Mouse (Mus musculus) heart, adult 2 months (tissue): ENCODE results near the gene Sac3d1. TPM values are rescaled to one million over a fixed set of nuclear protein-coding genes. Genes with fewer than 3 reads are reported as not detected.

ENCODE experiments used
- DNase-seq, 2 experiments: peaks; one replicate each; pipeline ENCODE4 v3.0.0; 2021
- H3K27ac ChIP-seq: fragments of 200-600 bp; 2 replicates; pipeline ENCODE4 v1.8.1; 2022
- H3K27me3 ChIP-seq: fragments of 200-500 bp; 2 replicates; pipeline ENCODE4 v1.6.1; 2012; ENCODE audit warnings: mild to moderate bottlenecking, low read length, inconsistent platforms, mixed read lengths; ENCODE audit not compliant: control insufficient read depth, insufficient read depth
- H3K36me3 ChIP-seq: fragments of 200-500 bp; 2 replicates; pipeline ENCODE4 v1.6.1; 2012; ENCODE audit warnings: low read length, inconsistent platforms; ENCODE audit not compliant: control insufficient read depth, insufficient read depth
- H3K4me1 ChIP-seq: fragments of 200-500 bp; 2 replicates; pipeline ENCODE4 v1.6.1; 2011; ENCODE audit warnings: low read length; ENCODE audit not compliant: control insufficient read depth, insufficient read depth
- H3K4me3 ChIP-seq: fragments of 200-600 bp; 2 replicates; pipeline ENCODE4 v1.8.1; 2022
- H3K79me2 ChIP-seq: fragments of 200-500 bp; replicated peaks from 2 replicates; pipeline ENCODE4 v1.6.1; 2012; ENCODE audit warnings: mild to moderate bottlenecking, inconsistent platforms, low read length, moderate library complexity, mixed read lengths; ENCODE audit not compliant: control insufficient read depth, insufficient read depth
- H3K9ac ChIP-seq: fragments of 200-500 bp; 2 replicates; pipeline ENCODE4 v1.6.1; 2012; ENCODE audit warnings: low read depth, mild to moderate bottlenecking, control low read depth, inconsistent platforms, low read length, mixed read lengths
- CTCF ChIP-seq: fragments of 200-600 bp; IDR thresholded peaks from 2 replicates; pipeline ENCODE4 v1.8.1; 2022; ENCODE audit warnings: antibody characterized with exemption, mild to moderate bottlenecking, moderate library complexity
- EP300 ChIP-seq: fragments of 200-500 bp; IDR thresholded peaks from 2 replicates; pipeline ENCODE4 v1.6.1; 2011; ENCODE audit warnings: low read depth, low read length, control low read depth; ENCODE audit not compliant: insufficient read depth
- POLR2A ChIP-seq: fragments of 200-500 bp; IDR thresholded peaks from 2 replicates; pipeline ENCODE4 v1.6.1; 2011; ENCODE audit warnings: mild to moderate bottlenecking, low read depth, low read length, control low read depth; ENCODE audit not compliant: insufficient read depth
- WGBS: fragments of 180-500 bp; shearing (Covaris S2); methylation state at CpG from one replicate; pipeline ENCODE4 v1.1.7; 2018; 5-methylcytosine and 5-hydroxymethylcytosine counted together
- intact Hi-C: fragments of 180-260 bp; cut with DNase I; formaldehyde crosslinking; loops from one replicate; pipeline ENCODE4 v1.15.1; 2025
- polyA plus RNA-seq: library from polyadenylated mRNA; depleted of rRNA; stranded (reverse); fragments of >200 nt; gene quantifications from 2 replicates; pipeline ENCODE4 v1.2.3, GENCODE M21; 2012
- total RNA-seq, 2 experiments: library from RNA; stranded (reverse); gene quantifications; 2 replicates each; pipeline ENCODE4 v1.2.3; 2021

The Sac3d1 gene
- total and polyA plus RNA-seq, 3 experiments = 8.7 to 15.4 (median 10.3) TPM

GRCm38 (mm10) chr19:6082156-6082555, 36.3 kb downstream of the Sac3d1 start, which contains the start of gene Gm28374:
Gm28374 (minus strand) TSS chr19:6082256.
- intact Hi-C loops = loop anchor here (10.0 kb wide), 1 partner anchor 253 kb away; the partner anchor contains the start of gene Men1
- H3K36me3 ChIP-seq = no peaks in the 10 kb centered on the region
- DNase-seq = no peak
- no peak within 1 kb of the TSS for H3K9ac ChIP-seq
- H3K79me2 ChIP-seq = 0 out of 2 replicates have a peak, but pooled peaks cover 2% of the 10 kb centered on the region
- H3K4me1 ChIP-seq = peaks cover 5% of the 10 kb centered on the region
- WGBS = 82% methylated on average over 9 of the region's 9 CpGs
- H3K27me3 ChIP-seq = no peaks in the 10 kb centered on the region
- TF ChIP-seq EP300 (no peak), CTCF (no peak), POLR2A (no peak)
- H3K4me3 ChIP-seq = no peak within 1 kb of the TSS
- no peak within 1 kb of the TSS for H3K27ac ChIP-seq

- Histone ChIP-seq H3K36me3 (no peaks in the 10 kb centered on the region), H3K27me3 (no peaks in the 10 kb centered on the region), H3K9ac (no peak within 1 kb of the TSS), H3K4me1 (peaks cover 7% of the 10 kb centered on the region), H3K27ac (no peak within 1 kb of the TSS), H3K4me3 (no peak within 1 kb of the TSS), H3K79me2 (0 out of 2 replicates have a peak, but pooled peaks cover 2% of the 10 kb centered on the region)
- no peak for TF ChIP-seq CTCF
- DNase-seq = no peak
- 84% methylated on average over 12 of the region's 12 CpGs for WGBS
- intact Hi-C loops = loop anchor here (10.0 kb wide), 1 partner anchor 255 kb away; the partner anchor contains the start of gene Men1
These were observed 38.4 kb downstream of the Sac3d1 start, which contains the start of gene Tmem262 for GRCm38 (mm10) chr19:6079983-6080480. Tmem262 (plus strand) TSS chr19:6080033.

GRCm38 (mm10) chr19:6076564-6077393, 41.7 kb downstream of the Sac3d1 start, which contains the start of gene Vps51:
Vps51 (minus strand) TSS chr19:6077231.
- H3K36me3 ChIP-seq = no peaks in the 10 kb centered on the region

GRCm38 (mm10) chr19:6073889-6074288, 44.6 kb downstream of the Sac3d1 start:
- Histone ChIP-seq H3K79me2 (0 out of 2 replicates have a peak, but pooled peaks cover 1% of the 10 kb centered on the region), H3K9ac (no peak overlapping the region), H3K4me3 (no peak overlapping the region), H3K27me3 (no peaks in the 10 kb centered on the region), H3K36me3 (no peaks in the 10 kb centered on the region), H3K27ac (no peak overlapping the region), H3K4me1 (peaks cover 4% of the 10 kb centered on the region)
- intact Hi-C loops = no loop called here
- TF ChIP-seq CTCF (no peak), EP300 (no peak), POLR2A (no peak)
- WGBS = 92% methylated on average over 5 of the region's 5 CpGs
- DNase-seq = no peak

More at GRCm38 (mm10) chr19:6076564-6077393, 41.7 kb downstream of the Sac3d1 start, which contains the start of gene Vps51:
- WGBS = under 1% methylated on average over 33 of the region's 33 CpGs
- peak within 1 kb of the TSS; percentile 94 for H3K4me3 ChIP-seq
- DNase-seq = peak; percentile 88
- H3K27me3 ChIP-seq = no peaks in the 10 kb centered on the region
- H3K79me2 ChIP-seq = 0 out of 2 replicates have a peak, but pooled peaks cover 1% of the 10 kb centered on the region
- H3K4me1 ChIP-seq = peaks cover 4% of the 10 kb centered on the region
- peak within 1 kb of the TSS; percentile 76 for H3K9ac ChIP-seq
- intact Hi-C loops = loop anchor here (1.0 kb wide), 1 partner anchor 15 kb away; the partner anchor contains the start of gene Znhit2
- peak within 1 kb of the TSS; percentile 84 for H3K27ac ChIP-seq
- no peak for TF ChIP-seq CTCF
- TF ChIP-seq EP300 = peak; percentile 82
- TF ChIP-seq POLR2A = peak; percentile 74

GRCm38 (mm10) chr19:6071261-6071660, 47.2 kb downstream of the Sac3d1 start:
- no peak overlapping the region for H3K9ac ChIP-seq
- no peaks in the 10 kb centered on the region for H3K27me3 ChIP-seq
- TF ChIP-seq EP300 = no peak
- no peak for TF ChIP-seq CTCF
- no peak for TF ChIP-seq POLR2A
- H3K27ac ChIP-seq = no peak overlapping the region
- 0 out of 2 replicates have a peak, but pooled peaks cover 1% of the 10 kb centered on the region for H3K79me2 ChIP-seq
- H3K4me1 ChIP-seq = peaks cover 1% of the 10 kb centered on the region
- no peaks in the 10 kb centered on the region for H3K36me3 ChIP-seq
- intact Hi-C loops = no loop called here
- DNase-seq = no peak
- WGBS = 91% methylated on average over 19 of the region's 19 CpGs
- no peak overlapping the region for H3K4me3 ChIP-seq
